Mouse (Mus musculus) T-helper 2 cell (primary cell): Measurements from ENCODE around the gene Pcnx2.

Experiments
- in situ Hi-C: fragments of 300-600 bp; cut with MboI, MseI; formaldehyde crosslinking; loops from one replicate; pipeline ENCODE4 v1.15.1; 2025; ENCODE audit warnings: high pct_unique_total_duplicates

Gene Pcnx2

GRCm38 (mm10) chr8:125897868-125898788 lies at the start of gene Pcnx2:
TSS of gene Pcnx2 (minus strand) at chr8:125898317.
- in situ Hi-C loops = no loop called here

GRCm38 (mm10) chr8:125944511-125944910 lies 46.4 kb upstream of the Pcnx2 start:
- in situ Hi-C loops = no loop called here

GRCm38 (mm10) chr8:125935649-125936048 lies 37.5 kb upstream of the Pcnx2 start:
- in situ Hi-C loops = no loop called here

GRCm38 (mm10) chr8:125931822-125932221 lies 33.7 kb upstream of the Pcnx2 start:
- in situ Hi-C loops = no loop called here

- in situ Hi-C loops = no loop called here
Observed at GRCm38 (mm10) chr8:125930276-125931046, 32.3 kb upstream of the Pcnx2 start.

GRCm38 (mm10) chr8:125926636-125927035 lies 28.5 kb upstream of the Pcnx2 start:
- in situ Hi-C loops = no loop called here

- in situ Hi-C loops = no loop called here
Observed at GRCm38 (mm10) chr8:125922333-125922732, 24.2 kb upstream of the Pcnx2 start.

- in situ Hi-C loops = no loop called here
Observed at GRCm38 (mm10) chr8:125920761-125921160, 22.6 kb upstream of the Pcnx2 start.

- in situ Hi-C loops = no loop called here
Observed at GRCm38 (mm10) chr8:125920281-125920680, 22.2 kb upstream of the Pcnx2 start.

GRCm38 (mm10) chr8:125919560-125919959 lies 21.4 kb upstream of the Pcnx2 start:
- in situ Hi-C loops = no loop called here

- in situ Hi-C loops = no loop called here
Observed at GRCm38 (mm10) chr8:125918719-125919118, 20.6 kb upstream of the Pcnx2 start.

- in situ Hi-C loops = no loop called here
Observed at GRCm38 (mm10) chr8:125917013-125917412, 18.9 kb upstream of the Pcnx2 start.

GRCm38 (mm10) chr8:125914386-125914785 lies 16.3 kb upstream of the Pcnx2 start:
- in situ Hi-C loops = no loop called here

GRCm38 (mm10) chr8:125913206-125913605 lies 15.1 kb upstream of the Pcnx2 start:
- in situ Hi-C loops = no loop called here

GRCm38 (mm10) chr8:125911229-125911580 lies 13.1 kb upstream of the Pcnx2 start:
- in situ Hi-C loops = no loop called here

- in situ Hi-C loops = no loop called here
Observed at GRCm38 (mm10) chr8:125910365-125911228, 12.5 kb upstream of the Pcnx2 start, which contains the start of gene Map3k21. TSS of gene Map3k21 (plus strand) at chr8:125910450.

GRCm38 (mm10) chr8:125909661-125910364 lies 11.7 kb upstream of the Pcnx2 start:
- in situ Hi-C loops = no loop called here

- in situ Hi-C loops = no loop called here
Observed at GRCm38 (mm10) chr8:125907311-125907710, 9.2 kb upstream of the Pcnx2 start.

GRCm38 (mm10) chr8:125905341-125905740 lies 7.2 kb upstream of the Pcnx2 start:
- in situ Hi-C loops = no loop called here

- in situ Hi-C loops = no loop called here
Observed at GRCm38 (mm10) chr8:125902521-125902920, 4.4 kb upstream of the Pcnx2 start.

- in situ Hi-C loops = no loop called here
Observed at GRCm38 (mm10) chr8:125901167-125901566, 3.0 kb upstream of the Pcnx2 start.
